Mouse (Mus musculus): Measurements from ENCODE around the gene Nkx1-1. TPM values are rescaled to one million over a fixed set of nuclear protein-coding genes. Genes with fewer than 3 reads are reported as not detected.

Gene Nkx1-1
- polyA plus RNA-seq, 1 experiment from 2014 or later: 0.25 TPM

DNA sequence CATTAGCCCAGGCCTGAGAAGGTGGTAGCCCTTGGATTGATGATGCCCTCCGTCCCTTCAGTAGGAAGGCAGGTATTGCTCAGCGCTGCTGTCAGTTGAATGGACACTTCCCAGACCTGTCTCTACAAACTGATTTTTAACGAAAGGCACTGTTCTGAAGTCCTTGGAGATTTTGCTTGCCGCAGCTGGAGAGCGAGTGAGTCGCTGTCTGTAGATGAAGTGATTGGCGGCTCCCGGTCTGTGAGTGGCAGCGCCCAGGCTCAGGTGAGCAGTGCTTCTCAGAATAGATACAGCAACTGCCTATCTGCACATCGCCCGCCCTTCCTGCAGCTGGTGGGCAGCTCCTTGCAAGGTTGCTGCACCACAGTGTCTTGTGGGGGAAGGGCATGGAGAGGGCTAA is 38.1 kb downstream of the Nkx1-1 start:
- ATAC-seq (ENCODE audit: low FRiP score, low read depth): no peak

DNA sequence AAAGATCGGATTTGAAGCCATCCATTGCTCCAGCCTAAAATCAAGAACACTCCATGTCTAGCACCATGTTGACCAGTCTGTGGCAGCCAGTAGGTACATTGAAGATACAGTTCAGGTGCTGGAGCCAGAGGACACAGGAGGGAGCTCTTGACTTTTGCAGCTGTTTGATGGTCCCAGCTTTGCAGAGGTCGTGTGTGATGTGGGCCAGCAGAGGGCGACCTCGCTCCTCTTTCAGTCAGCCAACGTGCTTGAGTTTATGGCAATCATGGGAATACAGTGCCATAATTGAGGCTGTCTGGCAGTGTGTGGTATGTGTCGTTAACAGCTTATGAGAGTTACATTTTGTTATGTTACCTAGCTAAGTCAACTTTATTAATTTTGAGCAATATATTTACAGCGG is 40.0 kb downstream of the Nkx1-1 start:
- Histone ChIP-seq H3K9me3 (no peaks in the 10 kb centered on the region), H3K9ac (no peak overlapping the region), H3K4me3 (no peak overlapping the region), H3K4me2 (no peak overlapping the region), H3K27me3 (no peaks in the 10 kb centered on the region), H3K4me1 (replicated peaks) (peaks cover 16% of the 10 kb centered on the region), H3K36me3 (peaks cover 8% of the 10 kb centered on the region; the same call in 1 of the 2 replicates), H3K27ac (replicated peaks) (no peak overlapping the region)
- WGBS: 18% methylated on average over 7 of the region's 7 CpGs
- ATAC-seq (ENCODE audit: low FRiP score, low read depth): peak; percentile 85

More for the DNA sequence above, 38.1 kb downstream of the Nkx1-1 start:
- WGBS: 71% methylated on average over 11 of the region's 11 CpGs
- Histone ChIP-seq H3K4me2 (no peak overlapping the region), H3K27me3 (no peaks in the 10 kb centered on the region), H3K4me3 (no peak overlapping the region), H3K27ac (replicated peaks) (no peak overlapping the region), H3K36me3 (no peaks in the 10 kb centered on the region), H3K4me1 (replicated peaks) (peaks cover 16% of the 10 kb centered on the region), H3K9me3 (no peaks in the 10 kb centered on the region), H3K9ac (no peak overlapping the region)

DNA sequence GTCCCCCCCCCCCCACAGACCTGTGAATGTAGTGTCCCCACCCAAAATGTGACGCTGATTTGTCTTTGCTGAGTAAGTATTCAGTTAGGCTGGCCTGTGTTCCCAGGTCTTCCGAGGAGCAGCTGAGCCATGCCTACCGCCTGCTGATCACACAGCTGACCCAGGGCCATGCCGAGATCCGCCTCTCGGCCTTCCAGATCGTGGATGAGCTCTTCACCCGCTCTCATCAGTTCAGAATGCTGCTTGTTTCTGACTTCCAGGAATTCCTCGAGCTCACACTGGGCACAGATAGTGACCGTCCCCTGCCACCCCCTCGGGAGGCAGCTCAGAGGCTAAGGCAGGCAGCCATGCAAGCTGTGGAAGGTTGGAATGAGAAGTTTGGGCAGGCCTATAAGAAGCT is 46.2 kb downstream of the Nkx1-1 start:
- Histone ChIP-seq H3K27me3 (no peaks in the 10 kb centered on the region), H3K9ac (no peak overlapping the region), H3K4me3 (no peak overlapping the region), H3K36me3 (peaks cover 11% of the 10 kb centered on the region; the same call in 1 of the 2 replicates), H3K9me3 (no peaks in the 10 kb centered on the region), H3K27ac (replicated peaks) (no peak overlapping the region), H3K4me1 (replicated peaks) (no peaks in the 10 kb centered on the region), H3K4me2 (no peak overlapping the region)
- 86% methylated on average over 11 of the region's 11 CpGs for WGBS
- no peak for ATAC-seq (ENCODE audit: low FRiP score, low read depth)

Other genes starting within 250 kb of the Nkx1-1 start
- 4.0 and 5.2 TPM in 2 replicates for gene Spon2, start 215.5 kb downstream of the Nkx1-1 start, polyA plus RNA-seq (2015; fragmentation: Nextera tagmentation; extraction: Ambion mirVana)
- gene Ctbp1, start 159.0 kb downstream of the Nkx1-1 start, polyA plus RNA-seq (2015; fragmentation: Nextera tagmentation; extraction: Ambion mirVana): 484 and 489 TPM in 2 replicates
- 125 and 127 TPM in 2 replicates for gene Maea, start 98.5 kb downstream of the Nkx1-1 start, polyA plus RNA-seq (2015; fragmentation: Nextera tagmentation; extraction: Ambion mirVana)
- 7.0 and 7.2 TPM in 2 replicates for gene Uvssa, start 55.4 kb downstream of the Nkx1-1 start, polyA plus RNA-seq (2015; fragmentation: Nextera tagmentation; extraction: Ambion mirVana)
- 30.0 and 33.6 TPM in 2 replicates for gene Fam53a, start 195.7 kb upstream of the Nkx1-1 start, polyA plus RNA-seq (2015; fragmentation: Nextera tagmentation; extraction: Ambion mirVana)
- gene Gm9903, start 195.9 kb upstream of the Nkx1-1 start, polyA plus RNA-seq (2015; fragmentation: Nextera tagmentation; extraction: Ambion mirVana): 0.47 and 0.64 TPM in 2 replicates
- 118 and 127 TPM in 2 replicates for gene Slbp, start 218.6 kb upstream of the Nkx1-1 start, polyA plus RNA-seq (2015; fragmentation: Nextera tagmentation; extraction: Ambion mirVana)
- gene Tacc3, start 224.2 kb upstream of the Nkx1-1 start, polyA plus RNA-seq (2015; fragmentation: Nextera tagmentation; extraction: Ambion mirVana): 40.9 and 48.9 TPM in 2 replicates
- 31.4 and 32.7 TPM in 2 replicates for gene Tmem129, start 224.4 kb upstream of the Nkx1-1 start, polyA plus RNA-seq (2015; fragmentation: Nextera tagmentation; extraction: Ambion mirVana)